Mouse (Mus musculus): ENCODE results near the gene 4930402H24Rik.

DNA sequence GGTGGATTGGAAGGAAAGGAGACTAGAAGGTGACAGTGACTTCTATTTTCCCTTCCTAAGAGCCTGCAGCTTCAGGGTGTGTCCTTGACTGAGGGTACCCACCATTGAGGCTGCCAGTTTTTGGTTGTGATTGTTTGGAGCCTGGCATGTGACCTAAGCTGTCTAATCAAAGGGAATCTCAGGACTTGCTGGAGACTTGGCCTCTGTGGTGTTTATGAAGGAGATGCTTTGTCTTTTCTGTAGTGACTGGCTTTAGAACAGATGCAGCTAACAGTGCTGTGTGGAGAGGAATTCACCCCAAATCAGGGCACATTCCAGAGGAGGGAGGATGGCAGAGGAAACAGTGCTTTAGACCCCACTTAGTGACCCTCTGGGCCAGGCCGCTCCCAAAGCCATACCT is 8.7 kb upstream of the 4930402H24Rik start:
- TF ChIP-seq POLR2A (IDR thresholded peaks at IDR 0.05; ENCODE audit: low read depth, low read length) = no peak
- TF ChIP-seq CTCF (IDR thresholded peaks at IDR 0.05; ENCODE audit: extremely low read depth, insufficient read depth, insufficient read length, insufficient replicate concordance) = no peak

All from spleen, adult 2 months (tissue).